Mouse (Mus musculus) embryonic fibroblast, embryonic 13.5 days (primary cell): ENCODE data around the gene Hoxc10.

Source experiments
- CTCF ChIP-seq: IDR thresholded peaks from 2 replicates; pipeline ENCODE4 v1.5.1; 2011; ENCODE audit warnings: mild to moderate bottlenecking, control low read depth, low read length, moderate library complexity, borderline replicate concordance; ENCODE audit not compliant: insufficient read depth
- POLR2A ChIP-seq: IDR thresholded peaks from 2 replicates; pipeline ENCODE4 v1.6.1; 2011; ENCODE audit warnings: low read depth, mild to moderate bottlenecking, control low read depth, low read length, moderate library complexity

DNA sequence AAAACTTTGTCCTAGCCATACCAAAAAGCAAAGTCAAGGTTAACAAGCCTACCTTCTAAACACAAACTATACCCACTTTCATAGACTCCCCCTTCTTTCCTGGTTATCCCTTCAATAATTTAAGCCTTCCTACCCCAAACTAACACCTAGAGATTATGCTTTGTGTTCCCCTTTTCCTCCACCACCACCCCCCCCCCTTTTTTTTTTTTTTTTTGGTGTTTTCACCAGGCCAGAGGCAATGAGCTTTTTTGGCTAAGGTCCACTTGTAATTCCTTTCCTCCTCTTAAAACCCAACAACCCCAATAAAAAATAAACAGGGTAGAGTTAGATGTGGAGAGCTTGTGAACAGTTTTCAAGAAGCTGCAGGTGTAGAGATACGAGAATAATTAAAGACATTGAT is 2.7 kb downstream of the Hoxc10 start:
- no peak for TF ChIP-seq POLR2A
- no peak for TF ChIP-seq CTCF
